Mouse (Mus musculus) T-helper 1 cell (primary cell): Measurements from ENCODE around the gene Ciz1.

Source experiments
- in situ Hi-C: fragments of 300-600 bp; cut with MboI, MseI; formaldehyde crosslinking; loops from one replicate; pipeline ENCODE4 v1.15.1; 2025; ENCODE audit warnings: high pct_unique_total_duplicates

Ciz1 gene

GRCm38 (mm10) chr2:32416556-32416955, 64.4 kb downstream of the Ciz1 start:
- in situ Hi-C loops: no loop called here

GRCm38 (mm10) chr2:32417486-32417885, 65.4 kb downstream of the Ciz1 start:
- in situ Hi-C loops: no loop called here

GRCm38 (mm10) chr2:32418430-32419151, 66.5 kb downstream of the Ciz1 start:
- in situ Hi-C loops: no loop called here

GRCm38 (mm10) chr2:32419359-32419758, 67.2 kb downstream of the Ciz1 start:
- in situ Hi-C loops: no loop called here

- in situ Hi-C loops: no loop called here
Observed at GRCm38 (mm10) chr2:32420066-32420608, 68.0 kb downstream of the Ciz1 start.

- in situ Hi-C loops: no loop called here
Observed at GRCm38 (mm10) chr2:32420647-32421046, 68.5 kb downstream of the Ciz1 start.

GRCm38 (mm10) chr2:32421851-32422251, 69.7 kb downstream of the Ciz1 start:
- in situ Hi-C loops: no loop called here

- in situ Hi-C loops: no loop called here
Observed at GRCm38 (mm10) chr2:32423481-32424331, 71.6 kb downstream of the Ciz1 start.

- in situ Hi-C loops: no loop called here
Observed at GRCm38 (mm10) chr2:32424796-32425195, 72.7 kb downstream of the Ciz1 start.

GRCm38 (mm10) chr2:32425568-32425967, 73.4 kb downstream of the Ciz1 start:
- in situ Hi-C loops: no loop called here

GRCm38 (mm10) chr2:32426141-32426540, 74.0 kb downstream of the Ciz1 start:
- in situ Hi-C loops: no loop called here

- in situ Hi-C loops: no loop called here
Observed at GRCm38 (mm10) chr2:32427720-32428119, 75.6 kb downstream of the Ciz1 start.

- in situ Hi-C loops: no loop called here
Observed at GRCm38 (mm10) chr2:32428262-32428722, 76.2 kb downstream of the Ciz1 start.

GRCm38 (mm10) chr2:32429215-32429891, 77.2 kb downstream of the Ciz1 start:
- in situ Hi-C loops: no loop called here
